Mouse (Mus musculus) stomach, postnatal 0 days (tissue): ENCODE measurements around the gene Defa23. TPM values are rescaled to one million over a fixed set of nuclear protein-coding genes. Genes with fewer than 3 reads are reported as not detected.
"Not testable (repeated sequence)": the region's sequence is repeated elsewhere in the genome, so short reads cannot be mapped to it uniquely, and the experiment has no call there.

Experiments used
- ATAC-seq: fragments of 200-750 bp; cut with Nextera tagmentation; 2 replicates; pipeline ENCODE4 v1.8.0; 2017; ENCODE audit not compliant: low FRiP score, low TSS enrichment
- DNase-seq: peaks from one replicate; pipeline ENCODE4 v3.0.0-alpha.2; 2016; ENCODE audit warnings: low spot score
- H3K27ac ChIP-seq: fragments of 300-500 bp; sonication (generic); replicated peaks from 2 replicates; pipeline ENCODE4 v1.5.1; 2014; ENCODE audit warnings: mild to moderate bottlenecking, control low read depth
- H3K27me3 ChIP-seq: fragments of 300-500 bp; sonication (generic); 2 replicates; pipeline ENCODE4 v1.6.1; 2014; ENCODE audit warnings: low read length; ENCODE audit not compliant: control insufficient read depth, insufficient read depth
- H3K36me3 ChIP-seq: fragments of 300-500 bp; sonication (generic); 2 replicates; pipeline ENCODE4 v1.6.1; 2014; ENCODE audit warnings: low read length, mixed read lengths; ENCODE audit not compliant: control insufficient read depth, insufficient read depth
- H3K4me1 ChIP-seq: fragments of 300-500 bp; sonication (generic); replicated peaks from 2 replicates; pipeline ENCODE4 v1.6.1; 2014; ENCODE audit warnings: antibody characterized with exemption; ENCODE audit not compliant: control insufficient read depth, insufficient read depth
- H3K4me2 ChIP-seq: fragments of 300-500 bp; sonication (generic); replicated peaks from 2 replicates; pipeline ENCODE4 v1.6.1; 2014; ENCODE audit warnings: low read depth, mild to moderate bottlenecking, control low read depth, moderate library complexity
- H3K4me3 ChIP-seq: fragments of 300-500 bp; sonication (generic); 2 replicates; pipeline ENCODE4 v1.5.1; 2014; ENCODE audit warnings: low read depth, low read length, control low read depth
- H3K9ac ChIP-seq: fragments of 300-500 bp; sonication (generic); 2 replicates; pipeline ENCODE4 v1.6.1; 2014; ENCODE audit warnings: mild to moderate bottlenecking, low read length, control low read depth, mixed read lengths
- H3K9me3 ChIP-seq: fragments of 300-500 bp; sonication (generic); 2 replicates; pipeline ENCODE4 v1.6.1; 2016; ENCODE audit warnings: low read length; ENCODE audit not compliant: control insufficient read depth
- CTCF ChIP-seq: IDR thresholded peaks from 2 replicates; pipeline ENCODE4 v1.5.1; 2016; ENCODE audit warnings: antibody characterized with exemption, low read depth, mild to moderate bottlenecking, moderate library complexity
- EP300 ChIP-seq: optimal IDR thresholded peaks from 2 replicates; pipeline ENCODE3; 2016; ENCODE audit warnings: antibody characterized with exemption
- WGBS: fragments of 180-500 bp; shearing (Covaris S2); extraction: QIAGEN DNeasy Blood & Tissue Kit; methylation state at CpG from one replicate; pipeline ENCODE4 v1.1.7; 2014; 5-methylcytosine and 5-hydroxymethylcytosine counted together
- polyA plus RNA-seq: library from polyadenylated mRNA; unstranded; fragments of >200 nt; fragmentation: Nextera tagmentation; extraction: Ambion mirVana; gene quantifications from 2 replicates; pipeline ENCODE4 v1.2.1, GENCODE M21; 2015

The Defa23 gene
- polyA plus RNA-seq, 1 experiment from 2014 or later, result not detected

- no peak overlapping the region for H3K4me3 ChIP-seq
- no peaks in the 10 kb centered on the region for H3K9me3 ChIP-seq
- TF ChIP-seq EP300 (no peak), CTCF (peak; percentile 37)
- no peaks in the 10 kb centered on the region for H3K27me3 ChIP-seq
- no peak overlapping the region for H3K9ac ChIP-seq
- no peak for ATAC-seq
- H3K4me2 ChIP-seq, result no peak overlapping the region
- no peaks in the 10 kb centered on the region for H3K36me3 ChIP-seq
- H3K27ac ChIP-seq, result no peak overlapping the region
- 27% methylated on average over 4 of the region's 4 CpGs for WGBS
- H3K4me1 ChIP-seq, result no peaks in the 10 kb centered on the region
- no peak for DNase-seq
These were observed 38.3 kb downstream of the Defa23 start for GRCm38 (mm10) chr8:21093106-21093505.

GRCm38 (mm10) chr8:21095950-21096349 lies 41.1 kb downstream of the Defa23 start, which contains the start of gene Gm14851:
Gene Gm14851, minus strand, starts transcription at chr8:21096050.
- H3K4me3 ChIP-seq, ATAC-seq, H3K27me3 ChIP-seq, H3K36me3 ChIP-seq, H3K9ac ChIP-seq, H3K27ac ChIP-seq, DNase-seq, H3K4me2 ChIP-seq, H3K9me3 ChIP-seq, H3K4me1 ChIP-seq: not testable (repeated sequence)
- WGBS, result no CpG with 5 or more reads among the region's 2 CpGs

Other genes starting within 250 kb of the Defa23 start
- not detected in 2 replicates for gene Defb33, start 162.4 kb upstream of the Defa23 start, polyA plus RNA-seq
- gene Gm15056, start 152.4 kb upstream of the Defa23 start, polyA plus RNA-seq, result not detected in 2 replicates
- not detected in 2 replicates for gene Gm6040, start 133.0 kb upstream of the Defa23 start, polyA plus RNA-seq
- gene AY761185, start 110.3 kb upstream of the Defa23 start, polyA plus RNA-seq, result not detected in 2 replicates
- gene Defa21, start 29.5 kb upstream of the Defa23 start, polyA plus RNA-seq, result not detected in 2 replicates
- not detected in 2 replicates for gene Defa35, start 10.0 kb downstream of the Defa23 start, polyA plus RNA-seq
- gene Defa25, start 29.4 kb downstream of the Defa23 start, polyA plus RNA-seq, result not detected in 2 replicates
- not detected in 2 replicates for gene Gm14851, start 41.0 kb downstream of the Defa23 start, polyA plus RNA-seq
- not detected in 2 replicates for gene Defa30, start 79.6 kb downstream of the Defa23 start, polyA plus RNA-seq
- not detected in 2 replicates for gene Defa22, start 107.2 kb downstream of the Defa23 start, polyA plus RNA-seq
- gene Defa31, start 136.6 kb downstream of the Defa23 start, polyA plus RNA-seq, result not detected in 2 replicates
- gene Gm15293, start 146.5 kb downstream of the Defa23 start, polyA plus RNA-seq, result not detected in 2 replicates
- gene Gm15292, start 194.7 kb downstream of the Defa23 start, polyA plus RNA-seq, result not detected in 2 replicates